Mouse (Mus musculus): Measurements from ENCODE around the gene Lix1l.
"Not testable (repeated sequence)": the region's sequence is repeated elsewhere in the genome, so short reads cannot be mapped to it uniquely, and the experiment has no call there.

The Lix1l gene

DNA sequence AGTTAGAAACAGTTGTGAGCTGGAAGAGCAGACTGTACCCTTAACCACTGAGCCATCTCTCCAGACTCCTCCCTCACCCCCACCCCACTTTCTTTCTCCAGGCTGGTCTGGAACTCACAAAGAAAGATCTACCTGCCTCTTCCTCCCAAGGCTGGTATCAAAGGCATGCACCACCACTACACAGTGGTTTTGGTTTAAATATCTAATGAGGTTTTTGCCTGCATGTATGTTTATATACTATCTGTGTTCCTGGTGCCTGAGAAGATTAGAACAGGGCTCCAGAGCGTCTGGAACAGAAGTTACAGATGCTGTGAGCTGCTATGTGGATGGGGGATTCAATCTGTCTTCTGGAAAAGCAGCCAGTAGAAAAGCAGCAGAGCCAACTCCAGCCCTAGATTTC is 33.1 kb downstream of the Lix1l start:
- no peak for DNase-seq (ENCODE audit: low read depth)

DNA sequence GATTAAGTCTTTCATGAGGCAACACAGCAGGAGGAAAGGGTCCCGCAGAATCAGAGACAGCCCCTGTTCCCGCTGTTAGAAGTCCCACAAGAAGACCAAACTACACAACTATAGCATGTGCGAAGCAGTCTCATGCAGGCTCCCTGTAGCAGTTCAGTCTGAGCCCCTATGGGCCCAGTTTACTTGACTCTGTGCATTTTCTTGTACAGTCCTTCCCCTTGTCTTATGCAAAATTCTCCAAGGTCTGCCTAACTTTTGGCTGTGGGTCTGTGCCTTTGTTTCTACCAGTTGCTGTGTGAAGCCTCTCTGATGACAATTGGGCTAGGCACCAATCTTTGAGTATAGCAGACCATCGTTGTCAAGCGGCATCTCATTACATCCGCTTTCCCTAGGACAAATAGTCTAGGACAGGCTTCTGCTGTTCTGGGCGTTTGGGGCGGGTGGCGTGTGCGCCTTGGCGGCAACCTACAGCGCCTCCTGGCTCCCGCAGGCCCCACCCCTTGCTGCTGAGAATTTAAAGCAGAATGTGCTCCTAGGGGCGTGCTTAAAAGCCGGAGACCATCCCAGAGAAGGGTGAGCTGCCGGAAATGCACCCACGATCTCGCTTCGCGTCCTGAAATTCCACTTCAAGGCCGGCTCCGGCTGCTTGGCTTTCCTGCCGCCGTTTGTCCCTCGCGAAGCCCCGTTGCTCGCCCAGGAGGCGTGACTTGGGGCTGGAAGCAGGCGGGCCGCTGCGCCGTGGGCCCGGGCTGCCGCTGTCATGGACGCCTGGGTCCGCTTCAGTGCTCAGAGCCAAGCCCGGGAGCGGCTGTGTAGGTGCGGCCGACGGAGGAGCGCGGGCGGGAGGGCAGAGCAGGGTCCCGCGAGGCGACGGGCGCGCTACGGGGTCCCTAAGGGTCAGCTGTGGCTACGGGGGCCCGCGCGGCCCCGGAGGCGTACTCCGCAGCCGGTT is 34.3 kb downstream of the Lix1l start, which contains the start of the genes Pex11b and Gm42957:
Pex11b (plus strand) TSS at position 449 of the 952 bp plus-strand sequence.
Gm42957 (plus strand) TSS at position 547 of the 952 bp plus-strand sequence.
- peak; percentile 89 for DNase-seq (ENCODE audit: low read depth)

GRCm38 (mm10) chr3:96635906-96636305 is 35.0 kb downstream of the Lix1l start:
- no peak for DNase-seq (ENCODE audit: low read depth)

- DNase-seq (ENCODE audit: low read depth), result peak; percentile 37
Observed at GRCm38 (mm10) chr3:96636448-96636847, 35.5 kb downstream of the Lix1l start.

- peak; percentile 81 for DNase-seq (ENCODE audit: low read depth)
Observed at GRCm38 (mm10) chr3:96639219-96639618, 38.3 kb downstream of the Lix1l start.

- peak; percentile 46 for DNase-seq (ENCODE audit: low read depth)
Observed at GRCm38 (mm10) chr3:96645018-96645649, 44.2 kb downstream of the Lix1l start, which contains the start of gene Itga10. Gene Itga10, plus strand, starts transcription at chr3:96645584.

DNA sequence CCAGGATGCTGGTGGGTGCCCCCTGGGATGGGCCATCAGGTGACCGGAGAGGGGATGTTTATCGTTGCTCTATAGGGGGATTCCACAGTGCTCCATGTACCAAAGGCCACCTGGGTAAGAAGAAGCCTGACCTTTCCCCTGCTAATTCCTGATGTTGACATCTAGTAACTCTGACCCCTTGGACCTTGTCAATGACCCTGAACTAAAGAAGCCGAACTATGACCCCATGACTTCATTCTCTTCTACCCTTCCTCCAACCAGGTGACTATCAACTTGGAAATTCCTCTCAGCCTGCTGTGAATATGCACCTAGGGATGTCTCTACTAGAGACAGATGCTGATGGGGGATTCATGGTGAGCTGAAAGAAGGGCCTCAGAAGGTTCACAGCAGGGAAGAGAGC is 46.4 kb downstream of the Lix1l start:
- no peak for DNase-seq (ENCODE audit: low read depth)

GRCm38 (mm10) chr3:96660901-96661300 is 60.0 kb downstream of the Lix1l start:
- DNase-seq (ENCODE audit: low read depth), result no peak

DNA sequence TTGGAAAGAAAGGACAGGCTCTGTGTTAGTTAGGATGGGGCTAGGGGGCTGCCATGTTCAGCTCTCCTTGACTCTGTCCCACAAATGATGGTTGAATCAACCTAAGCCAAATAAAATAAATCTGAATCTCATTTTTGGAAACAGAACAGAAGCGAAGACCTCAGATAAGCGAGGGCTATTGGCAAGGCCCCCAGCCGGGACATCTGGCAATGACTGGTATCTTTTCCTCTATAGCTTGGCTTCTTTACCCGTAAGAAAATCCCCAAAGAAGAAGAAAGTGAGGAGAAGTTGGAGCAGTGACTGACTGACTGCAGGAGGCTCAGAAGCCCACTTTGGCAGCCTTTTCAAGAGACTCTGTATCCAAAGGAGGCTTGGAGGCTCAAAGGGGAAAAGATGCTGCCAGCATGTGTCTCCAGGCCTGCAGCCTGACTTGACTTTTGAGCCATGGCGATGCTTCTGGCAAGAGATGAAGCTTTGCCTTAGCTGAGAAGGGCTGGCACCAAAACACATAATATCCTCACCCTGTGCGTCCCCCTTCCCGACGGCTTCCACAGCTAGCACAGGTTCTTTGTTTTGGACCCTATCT is 61.9 kb downstream of the Lix1l start:
- DNase-seq (ENCODE audit: low read depth), result no peak

GRCm38 (mm10) chr3:96663432-96664239 is 62.7 kb downstream of the Lix1l start:
- DNase-seq (ENCODE audit: low read depth), result peak; percentile 76

DNA sequence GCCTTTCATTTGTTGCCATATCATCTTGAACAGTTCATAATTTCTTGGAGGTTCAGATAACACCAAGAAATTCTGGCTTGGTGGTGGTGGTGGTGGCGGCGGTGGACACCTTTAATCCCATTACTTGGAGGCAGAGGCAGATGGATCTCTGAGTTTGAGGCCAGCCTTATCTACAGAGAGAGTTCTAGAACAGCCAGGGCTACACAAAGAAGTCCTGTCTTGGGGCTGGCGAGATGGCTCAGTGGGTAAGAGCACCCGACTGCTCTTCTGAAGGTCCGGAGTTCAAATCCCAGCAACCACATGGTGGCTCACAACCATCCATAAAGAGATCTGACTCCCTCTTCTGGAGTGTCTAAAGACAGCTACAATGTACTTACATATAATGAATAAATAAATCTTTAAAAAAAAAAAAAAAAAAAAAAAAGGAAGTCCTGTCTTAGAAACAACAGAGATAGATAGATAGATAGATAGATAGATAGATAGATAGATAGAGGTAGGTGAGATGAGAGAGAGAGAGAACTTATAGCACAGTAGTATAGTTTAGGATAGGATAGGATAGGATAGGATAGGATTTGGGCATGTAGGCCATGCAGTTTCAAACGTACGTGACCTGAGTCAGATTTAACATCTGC is 64.9 kb downstream of the Lix1l start:
- not testable (repeated sequence) for DNase-seq (ENCODE audit: low read depth)

DNA sequence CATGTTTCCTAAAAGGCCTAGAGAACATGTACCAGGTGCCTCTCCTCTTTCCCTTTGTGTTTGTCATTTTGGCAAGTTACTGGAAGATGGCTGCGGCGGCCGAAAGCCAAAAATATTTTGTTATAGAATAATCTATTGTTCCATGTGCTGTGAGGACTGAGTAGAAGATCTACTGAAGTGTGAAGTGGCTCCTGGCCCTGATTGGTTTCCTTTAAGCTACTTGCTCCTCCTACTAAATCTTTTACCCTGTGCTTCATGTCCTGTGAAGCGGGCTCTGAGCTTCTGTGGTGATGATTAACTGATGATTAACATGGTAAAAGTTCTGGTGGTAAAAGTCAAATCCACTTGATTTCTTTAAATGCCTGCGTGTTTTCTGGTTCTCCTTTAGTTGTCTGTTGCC is 66.0 kb downstream of the Lix1l start:
- no peak for DNase-seq (ENCODE audit: low read depth)

GRCm38 (mm10) chr3:96667316-96667715 is 66.4 kb downstream of the Lix1l start:
- peak; percentile 71 for DNase-seq (ENCODE audit: low read depth)

GRCm38 (mm10) chr3:96668424-96669067 is 67.6 kb downstream of the Lix1l start:
- peak; percentile 17 for DNase-seq (ENCODE audit: low read depth)

GRCm38 (mm10) chr3:96669727-96670468 is 68.9 kb downstream of the Lix1l start, which contains the start of gene Ankrd35:
Gene Ankrd35, plus strand, starts transcription at chr3:96670131.
- peak; percentile 95 for DNase-seq (ENCODE audit: low read depth)

DNA sequence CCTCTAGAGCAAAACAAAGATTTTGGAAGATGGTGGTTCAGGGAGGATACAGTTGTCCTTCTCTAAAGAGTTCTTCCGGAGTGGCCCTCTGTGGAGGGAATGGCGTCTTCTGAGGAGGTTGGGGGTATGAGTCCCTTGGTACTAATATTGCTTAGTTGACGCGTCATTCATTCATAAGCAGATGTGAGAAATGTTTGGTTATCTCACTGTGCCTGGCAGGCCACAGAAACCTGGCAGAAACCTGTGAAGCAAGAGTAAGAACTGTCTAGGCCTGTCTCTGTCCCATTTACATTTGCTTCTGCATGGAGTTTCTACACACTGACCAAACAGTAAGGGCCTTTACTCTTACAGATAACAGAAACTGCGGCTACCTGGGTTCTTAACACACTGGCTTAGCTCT is 70.6 kb downstream of the Lix1l start:
- no peak for DNase-seq (ENCODE audit: low read depth)

GRCm38 (mm10) chr3:96673514-96673913 is 72.6 kb downstream of the Lix1l start:
- no peak for DNase-seq (ENCODE audit: low read depth)

DNA sequence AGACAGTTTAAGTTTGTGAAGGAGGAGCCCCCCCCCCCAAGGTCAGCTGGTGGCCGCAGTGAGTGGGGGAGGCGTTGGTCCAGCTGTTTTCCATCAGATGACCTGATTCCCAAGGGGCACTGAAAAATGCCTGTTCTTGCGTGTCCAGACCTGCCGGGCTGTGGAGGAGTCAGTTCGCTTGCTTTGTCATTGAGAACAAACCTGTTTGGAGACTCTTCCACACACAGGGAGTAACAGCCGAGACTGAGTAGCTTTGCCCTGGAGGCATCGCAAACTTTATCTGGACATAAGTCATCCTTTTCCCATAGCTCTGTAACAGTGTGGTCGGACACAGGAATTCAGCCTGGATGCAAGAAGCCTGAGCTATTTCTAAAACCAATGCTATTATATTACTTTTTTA is 73.5 kb downstream of the Lix1l start:
- DNase-seq (ENCODE audit: low read depth), result no peak

DNA sequence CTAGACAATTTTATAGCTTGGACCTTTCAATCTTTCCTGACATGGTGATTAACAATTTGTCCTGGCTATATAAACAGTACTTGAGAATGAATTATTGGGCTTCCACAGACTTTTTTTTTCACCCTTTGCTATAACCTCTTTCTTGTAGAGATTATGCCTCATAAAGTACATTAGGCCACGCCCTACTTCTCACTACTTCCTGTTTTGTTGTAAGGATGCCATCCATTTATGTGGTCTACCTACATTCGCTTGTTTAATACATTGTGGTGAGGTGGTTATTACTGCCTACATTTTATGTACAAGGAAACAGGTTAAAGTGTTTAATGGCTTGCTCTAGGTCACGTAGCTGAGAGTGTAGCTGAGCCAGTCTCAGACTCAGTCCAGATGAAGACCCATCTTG is 74.2 kb downstream of the Lix1l start:
- DNase-seq (ENCODE audit: low read depth), result peak; percentile 32

DNA sequence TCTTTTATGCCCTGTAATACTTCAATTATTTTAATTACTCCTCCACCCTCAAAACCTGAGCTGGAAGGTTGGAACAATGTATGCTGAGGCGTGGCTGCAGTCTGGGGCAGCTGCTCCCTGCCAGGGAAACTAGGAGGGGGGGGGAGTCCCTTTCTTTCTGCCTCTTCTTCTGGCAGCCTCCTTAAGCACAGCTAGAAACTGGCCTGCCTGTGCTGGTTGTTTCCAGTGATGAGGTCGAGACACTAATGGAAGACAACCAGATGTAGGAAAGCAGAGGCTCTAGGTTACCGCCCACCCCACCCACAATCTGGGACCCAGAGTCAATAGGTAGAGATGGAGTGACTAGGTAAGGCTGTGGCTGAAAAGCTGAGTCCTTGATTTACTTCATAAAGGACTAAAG is 74.7 kb downstream of the Lix1l start:
- DNase-seq (ENCODE audit: low read depth), result no peak

Measured in 416B (cell line).